Mouse (Mus musculus) layer of hippocampus, postnatal 14 days (tissue): ENCODE results near the gene Pear1. TPM values are rescaled to one million over a fixed set of nuclear protein-coding genes. Genes with fewer than 3 reads are reported as not detected.
A peak's percentile ranks its signal among the peaks of the same experiment; 100 is the strongest.

Source experiments
- DNase-seq, 2 experiments: peaks; one replicate each; pipeline ENCODE4 v3.0.0; 2021 to 2022; ENCODE audit warnings: low spot score in 2 of 2, mixed read lengths in 1 of 2
- total RNA-seq, 2 experiments: library from RNA; stranded (reverse); gene quantifications; 2 replicates each; pipeline ENCODE4 v1.2.3; 2021

The Pear1 gene
- total RNA-seq, 2 experiments from 2014 or later: 7.4 to 8.2 TPM

DNA sequence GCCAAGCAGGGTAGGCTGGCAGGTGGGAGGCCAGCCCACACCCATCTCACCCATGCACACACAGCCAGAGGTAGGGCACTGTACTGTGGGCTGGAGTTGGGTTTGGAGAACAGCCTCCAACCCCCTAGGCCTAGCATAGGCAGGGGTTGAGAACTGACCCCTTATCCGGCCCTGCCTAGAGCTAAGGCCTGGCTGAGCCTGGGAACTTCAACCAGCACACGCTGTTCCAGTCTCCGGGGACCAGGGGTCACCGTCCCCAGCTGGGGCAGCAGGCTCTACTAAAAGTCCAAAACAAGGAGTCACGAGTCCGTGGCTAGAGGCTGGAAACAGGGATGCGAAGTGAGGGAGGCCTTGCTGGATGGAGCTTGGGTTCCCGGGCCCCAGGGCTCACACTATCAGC is 56.3 kb downstream of the Pear1 start:
- no peak for DNase-seq

DNA sequence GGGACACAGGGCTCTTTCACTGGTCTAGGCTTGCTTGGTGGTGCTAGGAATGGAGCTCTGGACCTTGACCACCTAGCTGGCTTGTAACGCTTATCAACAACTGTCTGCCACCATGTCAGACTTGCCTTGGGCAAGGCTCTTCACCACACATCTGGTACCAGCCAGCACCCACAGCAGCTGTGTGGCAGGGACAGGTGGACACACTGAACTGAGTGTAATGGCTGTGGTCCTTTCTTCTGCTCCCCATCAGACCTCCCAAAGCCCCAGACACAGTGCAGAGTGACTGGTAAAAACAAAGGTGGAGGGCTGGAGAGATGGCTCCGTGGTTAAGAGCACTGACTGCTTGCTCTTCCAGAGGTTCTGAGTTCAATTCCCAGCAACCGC is 57.8 kb downstream of the Pear1 start:
- DNase-seq: no peak

DNA sequence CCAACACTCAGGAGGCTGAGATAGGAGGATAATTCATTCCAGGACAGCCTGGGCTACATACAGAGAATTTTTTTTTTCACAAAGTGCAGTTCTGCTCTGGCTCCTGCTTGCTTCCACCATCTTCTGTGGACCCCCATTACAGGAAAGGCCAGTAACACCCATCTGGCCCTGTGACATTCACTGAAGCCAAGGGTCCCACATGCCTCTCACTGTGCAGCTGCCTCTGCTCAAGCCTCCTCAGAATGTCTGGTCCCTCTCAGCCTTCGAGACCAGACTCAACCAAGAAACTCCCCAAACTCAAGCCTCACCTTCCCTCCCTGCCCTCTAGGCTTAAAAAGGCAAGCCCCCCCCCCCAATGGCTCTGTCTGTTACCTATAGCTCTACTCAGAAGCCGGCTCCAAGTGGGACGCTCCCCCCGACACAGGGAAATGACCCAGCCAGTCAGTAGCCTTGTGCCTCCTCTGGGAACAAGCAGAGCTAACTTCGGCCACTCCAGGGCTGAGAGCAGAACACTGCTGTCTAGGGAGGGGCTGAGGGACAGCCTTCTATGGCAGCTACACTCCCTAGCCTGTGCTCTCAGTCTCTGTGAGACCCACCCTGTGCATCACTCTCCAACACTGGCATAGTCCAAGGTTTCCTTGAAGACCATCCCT is 58.3 kb downstream of the Pear1 start:
- no peak for DNase-seq

DNA sequence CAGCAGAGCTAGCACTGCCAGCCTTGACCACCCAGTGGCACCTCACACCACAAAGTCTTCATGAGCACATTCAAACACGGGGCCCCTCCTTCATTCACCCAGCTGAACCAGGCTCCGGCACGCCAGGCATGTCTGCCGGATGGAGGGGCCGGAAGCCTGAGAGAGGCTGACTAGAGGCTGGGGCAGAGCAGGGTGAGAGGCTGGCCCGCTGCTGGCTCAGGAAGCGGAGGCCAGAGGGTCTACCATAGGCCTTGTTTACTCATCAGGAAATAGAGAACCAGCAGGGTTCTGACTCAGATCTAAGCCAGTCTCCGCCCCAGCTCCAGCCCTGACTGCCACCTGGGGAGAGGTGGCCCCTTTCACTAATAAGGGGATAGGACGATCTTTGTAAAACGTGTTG is 59.0 kb downstream of the Pear1 start:
- DNase-seq: no peak

DNA sequence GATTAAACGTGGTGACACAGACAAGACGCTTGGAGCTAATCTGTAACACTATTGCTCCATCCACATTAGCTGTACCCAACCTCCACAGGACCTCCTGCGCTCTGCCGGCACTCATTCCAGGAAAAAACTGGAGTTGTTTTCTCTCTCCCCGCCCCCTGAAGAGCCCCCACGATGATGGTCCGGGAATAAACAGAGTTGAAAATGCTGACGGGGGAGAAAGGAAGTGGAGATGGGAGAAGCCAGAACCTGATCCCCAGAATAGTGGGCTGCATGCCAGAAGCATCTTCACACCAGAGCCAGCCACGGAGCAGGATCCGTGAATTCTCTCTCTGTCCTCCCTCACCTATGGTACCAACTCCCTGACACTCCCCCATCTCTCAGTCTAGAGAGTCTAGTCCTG is 59.6 kb downstream of the Pear1 start:
- peak in 1 of 2 experiments; percentile 14 for DNase-seq

DNA sequence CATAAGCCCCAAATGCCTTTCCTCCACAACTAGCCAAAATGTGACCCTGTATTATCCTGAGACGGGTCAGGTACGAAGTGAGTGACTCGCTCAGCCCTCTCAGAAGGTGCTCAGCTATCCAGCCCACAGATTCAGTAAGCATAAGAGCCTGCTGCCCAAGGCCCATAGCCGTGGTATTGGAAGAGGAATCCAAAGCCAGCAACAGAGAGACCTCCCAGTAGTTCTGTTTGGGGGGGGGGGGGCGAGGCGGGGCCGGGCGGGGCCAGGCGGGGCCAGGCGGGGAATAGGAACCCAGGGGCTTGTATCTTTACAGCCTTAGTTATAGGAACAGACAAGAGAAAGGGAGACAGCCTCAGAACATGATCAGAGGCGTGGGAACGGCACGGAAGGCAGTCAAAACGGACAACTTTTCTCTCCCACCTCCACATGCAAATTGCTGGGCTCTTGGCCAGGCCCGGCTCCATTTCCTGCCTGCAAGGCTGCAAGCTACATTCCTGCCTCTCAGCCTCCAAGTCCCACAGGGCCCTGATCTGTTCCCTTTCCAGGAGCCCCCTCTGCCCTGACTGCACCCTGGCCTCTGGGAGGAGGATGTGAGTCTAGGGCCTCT is 60.3 kb downstream of the Pear1 start:
- DNase-seq: peak; percentile 68 to 80

DNA sequence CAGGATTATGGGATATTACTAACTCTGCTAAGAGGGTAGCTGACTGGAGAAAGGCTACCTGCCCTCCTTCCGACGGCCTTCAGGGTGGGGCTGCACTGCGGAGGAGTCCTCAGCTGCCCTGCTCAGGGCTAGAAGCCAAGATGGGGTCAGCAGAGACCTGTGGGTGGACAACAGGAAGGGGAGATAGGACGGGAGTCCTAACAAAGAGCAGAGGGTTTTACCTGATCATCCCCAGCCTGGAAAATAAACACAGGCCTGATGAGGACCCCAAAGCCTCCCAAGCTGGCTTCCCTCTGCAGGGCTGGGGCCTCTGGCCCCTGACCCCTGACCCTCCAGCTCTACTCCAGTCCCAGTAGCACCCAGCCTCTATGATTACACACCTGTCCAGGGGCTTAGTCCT is 60.9 kb downstream of the Pear1 start:
- DNase-seq: no peak

DNA sequence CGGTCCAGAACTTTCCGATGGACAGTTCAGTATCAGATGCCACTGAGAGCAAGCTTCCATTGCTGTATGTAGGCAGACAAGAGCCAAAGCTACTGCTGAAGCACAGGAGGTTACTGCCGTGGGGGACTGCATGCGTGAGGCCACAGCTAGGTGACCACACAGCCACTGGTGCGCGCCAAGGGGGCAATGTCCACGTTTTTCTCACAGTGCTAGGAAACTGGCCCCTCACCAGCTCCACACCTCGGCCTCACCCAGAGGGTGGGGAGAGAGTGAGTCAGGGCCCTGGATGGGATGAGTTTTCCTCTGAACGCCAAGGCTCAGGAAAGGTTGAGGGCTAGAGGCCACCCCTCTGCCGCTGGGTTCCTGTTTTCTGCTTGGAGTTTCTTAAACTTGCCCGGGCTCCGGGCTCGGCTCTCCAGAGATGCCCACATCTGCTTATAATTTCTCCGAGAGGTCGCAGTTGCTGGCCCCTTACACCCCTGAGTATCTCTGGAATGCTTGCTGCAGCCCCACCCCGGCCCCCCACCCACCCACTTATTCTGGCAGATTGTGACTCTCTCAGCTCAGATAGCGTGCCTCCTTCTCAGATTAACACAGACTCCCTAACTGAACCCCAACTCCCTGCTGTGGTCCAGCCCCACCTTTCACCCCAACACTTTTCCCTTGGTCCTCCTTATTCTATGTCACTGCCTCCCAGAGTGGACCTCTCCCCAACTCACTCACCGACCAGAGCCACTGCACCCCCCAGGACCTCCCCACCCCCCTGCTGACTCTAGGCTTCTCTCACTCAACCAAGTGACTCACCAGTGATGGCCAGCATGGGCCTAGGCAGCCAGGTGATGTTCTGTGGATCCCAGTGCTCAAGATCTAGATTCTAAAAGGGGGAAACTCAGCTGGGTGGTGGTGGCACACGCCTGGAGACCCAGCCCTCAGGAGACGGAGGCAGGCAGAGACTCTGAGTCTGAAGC is 62.4 kb downstream of the Pear1 start:
- DNase-seq: no peak

DNA sequence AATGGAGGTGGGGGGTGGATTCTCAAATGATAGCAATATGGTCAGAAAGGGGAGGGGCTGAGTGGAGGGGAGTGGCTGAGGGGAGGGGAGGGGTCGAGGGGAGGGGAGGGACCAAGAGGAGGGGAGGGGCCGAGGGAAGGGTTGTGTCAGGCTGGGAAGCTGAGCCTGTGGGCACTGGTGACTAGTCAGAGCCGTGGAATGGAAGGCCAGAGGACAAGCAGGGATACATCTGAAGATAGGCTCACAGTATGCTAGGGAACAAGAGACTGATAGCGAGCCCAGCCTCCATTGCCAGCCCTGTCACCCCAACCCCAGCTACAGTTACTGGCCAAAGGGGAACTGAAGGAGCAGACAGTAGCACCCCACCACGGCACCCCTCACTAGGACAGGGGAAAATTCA is 65.5 kb downstream of the Pear1 start:
- DNase-seq: no peak

DNA sequence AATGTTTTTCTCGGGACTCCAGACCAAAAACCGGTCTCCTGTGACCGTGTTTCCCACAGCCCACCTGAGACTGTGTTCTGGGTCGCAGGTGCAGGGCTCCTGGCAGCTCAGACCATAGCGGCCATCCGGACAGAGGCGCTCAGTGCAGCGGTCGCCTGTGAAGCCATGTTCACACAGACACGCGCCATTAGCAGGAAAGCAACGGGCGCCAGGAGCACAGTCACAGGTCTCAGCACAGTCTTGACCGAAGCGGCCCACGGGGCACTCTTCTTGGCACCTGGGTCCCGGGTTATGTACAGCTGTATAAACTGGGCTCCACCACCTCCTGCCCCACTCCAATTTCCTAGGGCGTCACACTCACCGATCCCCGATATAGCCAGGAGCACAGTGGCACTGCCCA is 67.6 kb downstream of the Pear1 start:
- DNase-seq: no peak

DNA sequence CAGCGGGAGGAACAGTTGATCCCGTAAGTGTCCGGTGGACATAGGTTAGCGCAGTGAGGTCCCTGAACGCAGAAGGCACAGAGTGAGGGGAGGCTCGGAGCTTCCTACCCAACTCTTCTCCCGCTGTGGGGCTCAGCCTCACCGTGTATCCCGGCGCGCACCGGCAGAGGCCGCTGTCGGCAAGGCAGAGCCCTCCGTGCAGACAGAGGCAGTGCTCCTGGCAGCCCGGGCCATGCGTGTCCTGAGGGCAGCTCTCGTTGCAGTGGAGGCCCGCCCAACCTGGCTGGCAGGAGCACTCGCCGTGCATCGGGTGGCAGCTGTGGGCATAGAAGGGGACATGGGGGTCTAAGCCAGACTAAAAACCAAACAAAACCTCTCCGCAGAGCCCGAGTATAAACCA is 68.1 kb downstream of the Pear1 start:
- DNase-seq: peak; percentile 88

DNA sequence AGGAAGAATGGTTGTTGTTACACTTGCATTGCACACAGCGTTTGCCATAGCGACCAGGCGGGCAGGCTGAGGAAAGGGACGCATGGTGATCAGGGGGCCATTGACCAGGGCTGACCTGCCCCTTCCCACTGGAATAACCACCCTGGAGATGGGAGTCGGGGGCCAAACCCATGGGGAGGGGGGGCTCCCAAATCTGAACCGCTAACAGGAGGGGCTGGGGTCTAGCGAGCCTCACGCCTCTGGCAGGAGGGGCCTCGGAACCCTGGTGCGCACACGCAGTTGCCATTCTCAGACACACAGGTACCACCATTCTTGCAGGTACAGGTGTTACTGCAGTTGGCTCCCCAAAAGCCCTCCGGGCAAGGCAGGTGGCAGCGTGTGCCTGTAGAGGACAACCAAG is 70.3 kb downstream of the Pear1 start:
- no peak for DNase-seq

DNA sequence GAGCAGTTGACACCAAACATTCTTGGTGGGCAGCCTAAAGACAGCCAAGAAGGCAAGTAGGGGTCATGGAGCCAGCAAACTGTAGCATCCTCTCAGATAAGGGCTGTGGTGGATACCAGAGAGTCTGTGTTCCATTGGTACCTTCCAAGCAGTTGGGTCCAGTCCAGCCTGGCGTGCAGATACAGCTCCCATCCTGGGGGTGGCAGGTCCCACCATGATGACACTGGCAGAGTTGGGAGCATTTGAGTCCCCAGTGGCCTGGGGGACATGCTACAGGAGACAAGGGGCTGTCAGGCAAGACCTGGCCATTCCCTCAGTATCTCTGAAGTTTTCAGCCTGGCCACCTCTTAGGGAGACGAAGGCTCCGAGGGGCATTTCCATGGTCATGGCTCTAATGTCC is 71.5 kb downstream of the Pear1 start:
- no peak for DNase-seq

DNA sequence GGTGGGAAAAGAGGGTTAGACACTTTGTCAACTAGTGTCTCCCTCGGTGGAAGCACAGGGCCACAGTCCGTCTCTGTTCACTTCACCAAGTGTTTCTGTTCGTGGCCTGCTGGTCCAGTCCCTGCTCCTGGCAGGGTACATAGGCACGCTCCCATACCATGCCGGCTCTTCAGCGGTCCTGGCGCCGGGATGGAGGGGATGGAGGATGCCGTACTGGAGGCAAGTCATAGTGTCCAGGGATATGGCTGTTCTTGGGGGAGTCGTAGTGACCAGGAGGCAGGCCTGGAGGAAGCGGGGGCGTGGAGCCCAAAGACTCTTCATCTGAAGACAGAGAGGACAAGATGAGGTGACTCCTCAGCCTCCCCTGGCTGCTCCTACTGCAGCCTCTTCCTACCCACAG is 74.1 kb downstream of the Pear1 start:
- no peak for DNase-seq

DNA sequence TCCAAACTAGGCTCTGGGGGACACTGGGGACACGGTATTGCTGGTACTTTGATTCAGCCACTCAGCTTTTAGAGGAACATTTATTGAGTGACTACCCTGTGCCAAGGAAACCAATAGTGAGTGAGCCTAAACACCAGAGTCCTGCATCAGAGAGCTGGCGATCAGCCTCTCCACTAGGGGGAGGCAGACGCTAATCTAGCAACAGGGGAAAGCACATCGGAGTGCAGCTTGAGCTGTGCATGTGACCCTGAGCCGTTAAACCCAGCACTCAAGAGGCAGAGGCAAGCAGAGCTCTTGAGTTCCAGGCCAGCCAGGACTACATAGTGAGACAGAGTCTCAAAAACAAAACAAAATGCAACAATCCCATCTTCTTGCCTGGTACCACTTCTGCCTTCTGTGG is 75.1 kb downstream of the Pear1 start:
- DNase-seq: peak in 1 of 2 experiments; percentile 50

DNA sequence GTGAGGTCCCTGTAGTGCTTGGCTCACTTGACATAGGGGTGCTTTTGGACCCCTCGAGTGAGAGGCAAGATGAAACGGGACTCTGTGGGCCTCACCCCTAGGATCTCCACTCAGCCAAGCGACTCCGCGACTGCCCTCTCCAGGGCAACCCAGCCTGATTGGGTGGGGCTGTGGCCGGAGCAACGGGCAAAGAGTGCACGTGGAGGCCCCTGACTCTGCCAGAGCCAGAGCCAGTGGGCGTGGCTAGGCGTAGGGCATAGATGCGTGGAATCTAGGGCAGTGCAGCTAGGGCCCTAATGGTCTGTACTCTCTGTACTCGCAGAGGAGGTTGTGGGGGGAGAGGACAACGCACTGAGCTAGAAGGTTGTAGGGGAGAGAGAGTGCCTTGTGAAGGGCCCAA is 75.7 kb downstream of the Pear1 start, which contains the start of gene Lrrc71:
Gene Lrrc71, minus strand, starts transcription at position 195 of the 400 bp plus-strand sequence.
- DNase-seq: no peak

DNA sequence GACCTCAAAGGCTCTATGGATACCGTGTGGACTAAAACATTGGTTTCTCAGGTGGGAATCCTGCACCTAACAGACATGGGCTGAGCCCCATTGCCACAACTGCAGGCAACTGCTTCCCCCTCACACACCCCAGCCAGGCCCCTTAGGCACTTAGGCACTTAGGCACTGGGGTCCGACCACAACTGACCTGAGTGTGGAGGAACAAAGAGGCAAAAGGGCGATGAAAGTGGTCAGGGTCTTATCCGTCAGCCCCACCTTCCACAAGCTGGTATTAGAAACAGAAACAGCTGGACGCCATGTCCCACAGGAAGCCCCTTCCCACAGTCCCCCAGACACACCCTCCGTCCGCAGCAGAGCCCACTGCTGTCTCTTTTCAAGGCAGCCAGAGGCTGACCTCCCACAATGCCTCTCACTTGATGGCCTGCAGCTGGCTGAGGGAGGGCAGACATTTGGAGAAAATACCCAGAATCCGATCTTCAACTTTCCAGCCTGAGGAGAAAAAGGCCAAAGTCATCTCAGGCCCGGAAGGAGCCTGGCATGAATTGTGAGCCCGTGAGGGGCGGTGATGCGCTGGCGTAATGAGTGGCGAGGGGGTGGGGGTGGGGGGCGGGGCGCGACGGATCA is 79.0 kb downstream of the Pear1 start:
- DNase-seq: no peak

DNA sequence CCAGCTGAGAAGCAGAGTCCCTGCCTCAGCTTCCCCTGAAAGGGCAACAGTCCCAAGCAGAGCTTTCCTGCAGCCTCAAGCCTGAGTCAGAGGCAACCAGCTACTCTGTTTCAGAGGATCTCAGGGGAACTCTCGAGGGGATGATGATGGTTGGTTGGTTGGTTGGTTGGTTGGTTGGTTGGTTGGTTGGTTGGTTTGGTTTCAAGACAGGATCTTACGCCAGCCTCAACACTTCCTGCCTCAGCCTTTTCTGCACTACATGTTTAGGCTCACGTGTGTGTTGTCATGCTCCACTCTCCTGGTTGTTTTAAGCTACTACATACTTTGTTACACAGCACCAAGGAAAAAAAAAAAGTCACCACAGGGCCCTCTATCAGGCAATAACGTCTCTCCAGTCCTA is 80.2 kb downstream of the Pear1 start:
- no peak for DNase-seq

DNA sequence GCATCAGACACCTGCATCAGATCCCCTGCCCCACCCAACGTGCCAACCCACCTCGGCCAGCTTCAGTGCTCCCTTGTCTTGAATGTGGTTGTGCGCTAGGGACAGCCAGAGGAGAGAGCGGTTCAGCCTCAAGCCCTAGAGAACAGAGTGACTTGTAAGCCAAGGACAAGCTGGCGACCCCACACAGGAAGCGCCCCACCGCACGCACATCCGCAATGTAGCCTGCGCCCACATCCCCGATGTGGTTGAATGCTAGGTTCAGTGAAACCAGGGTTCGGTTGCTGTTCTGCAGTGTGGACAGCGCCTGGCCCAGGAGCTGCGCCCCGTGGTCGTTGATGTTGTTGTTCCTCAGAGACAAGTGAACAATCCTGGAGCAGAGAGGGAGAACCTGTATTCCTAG is 81.4 kb downstream of the Pear1 start:
- no peak for DNase-seq

DNA sequence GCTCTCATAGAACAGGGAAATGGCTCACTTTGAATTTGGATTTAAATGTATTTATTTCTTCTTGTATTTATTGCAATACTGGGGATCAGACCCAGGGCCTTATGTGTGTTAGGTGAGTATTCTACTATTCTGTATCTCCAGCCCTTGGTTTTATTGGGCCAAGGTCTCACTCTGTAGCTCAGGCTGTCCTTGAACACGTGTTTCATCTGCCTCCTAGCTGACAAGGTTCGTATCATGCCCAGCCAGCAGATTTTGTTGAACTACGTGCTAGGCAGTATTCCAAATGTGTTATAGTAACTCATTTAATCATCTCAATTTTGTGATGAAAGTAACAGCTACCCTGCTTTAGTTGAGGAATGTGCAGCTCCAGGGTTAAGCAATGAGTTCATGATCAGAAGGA is 82.1 kb downstream of the Pear1 start:
- no peak for DNase-seq

DNA sequence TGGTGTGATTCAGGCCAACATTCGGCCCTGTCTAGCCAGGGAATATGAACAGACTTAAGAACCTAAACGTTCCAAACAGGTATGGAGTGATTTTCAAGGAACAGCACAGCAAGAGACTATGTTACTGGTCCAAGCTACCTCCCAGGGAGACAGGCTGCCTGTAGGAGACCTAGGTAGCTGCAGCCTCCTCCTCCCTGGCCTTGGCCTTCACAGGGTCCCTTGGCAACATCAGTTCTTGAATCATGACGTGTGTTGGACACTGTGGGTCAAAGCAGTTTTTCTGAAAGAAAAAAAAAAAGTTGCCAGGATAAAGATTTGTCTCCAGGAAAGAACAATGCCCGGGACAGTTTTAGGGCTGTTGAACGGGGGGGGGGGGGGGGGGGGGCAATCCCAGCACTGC is 85.2 kb downstream of the Pear1 start:
- DNase-seq: no peak

DNA sequence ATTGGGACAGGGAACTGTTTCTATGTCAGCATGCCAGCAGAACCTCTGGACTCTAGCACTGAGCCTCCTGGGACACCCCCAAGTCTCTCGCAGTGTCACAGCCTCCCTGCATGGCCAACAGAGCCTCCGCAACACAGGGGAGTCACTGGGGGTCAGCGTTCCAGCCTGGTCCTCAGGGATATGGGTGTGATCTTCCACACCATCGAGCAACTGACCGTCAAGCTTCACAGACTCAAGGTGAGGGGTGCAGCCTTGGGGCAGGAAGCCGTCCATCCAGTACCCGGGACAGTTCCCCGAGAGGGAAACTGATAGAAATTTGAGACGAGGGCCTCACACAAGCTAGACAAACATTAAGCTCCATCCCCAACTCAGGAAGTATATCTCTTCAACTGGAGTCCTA is 88.8 kb downstream of the Pear1 start:
- DNase-seq: no peak
